Mouse (Mus musculus) inflammation-experienced regulatory T-cells, adult 16 weeks (primary cell): ENCODE results near the gene Kcnrg. TPM values are rescaled to one million over a fixed set of nuclear protein-coding genes. Genes with fewer than 3 reads are reported as not detected.

Experiments
- polyA plus RNA-seq: library from polyadenylated mRNA; unstranded; fragments of 100-300 nt; shearing (Covaris generic); gene quantifications from one replicate; pipeline ENCODE4 v1.2.1, GENCODE M21; 2017

Kcnrg gene
- 0.55 TPM for polyA plus RNA-seq

GRCm38 (mm10) chr14:61607157-61607556 is at the start of gene Kcnrg:
TSS of gene Kcnrg (plus strand) at chr14:61607457.

GRCm38 (mm10) chr14:61597968-61598367 is 9.3 kb upstream of the Kcnrg start, which contains the start of gene Trim13:
TSS of gene Trim13 (plus strand) at chr14:61598247.

Other genes with a start within 250 kb of the Kcnrg start
- 15.3 TPM for gene Ebpl, start 247.0 kb upstream of the Kcnrg start, polyA plus RNA-seq
- gene Kpna3, start 167.6 kb upstream of the Kcnrg start, polyA plus RNA-seq, result 53.9 TPM
- 11.6 TPM for gene Spryd7, start 50.6 kb upstream of the Kcnrg start, polyA plus RNA-seq
- gene Trim13, start 9.2 kb upstream of the Kcnrg start, polyA plus RNA-seq, result 9.0 TPM